Mouse (Mus musculus) bone marrow macrophage, adult 2 months (primary cell): ENCODE results near the gene Ttc23.

Source experiments
- CTCF ChIP-seq: IDR thresholded peaks from 2 replicates; pipeline ENCODE4 v1.5.1; 2012; ENCODE audit warnings: low read depth, mild to moderate bottlenecking, low read length, moderate library complexity
- POLR2A ChIP-seq: IDR thresholded peaks from 2 replicates; pipeline ENCODE4 v1.6.1; 2012; ENCODE audit warnings: mild to moderate bottlenecking, low read depth, low read length, borderline replicate concordance

DNA sequence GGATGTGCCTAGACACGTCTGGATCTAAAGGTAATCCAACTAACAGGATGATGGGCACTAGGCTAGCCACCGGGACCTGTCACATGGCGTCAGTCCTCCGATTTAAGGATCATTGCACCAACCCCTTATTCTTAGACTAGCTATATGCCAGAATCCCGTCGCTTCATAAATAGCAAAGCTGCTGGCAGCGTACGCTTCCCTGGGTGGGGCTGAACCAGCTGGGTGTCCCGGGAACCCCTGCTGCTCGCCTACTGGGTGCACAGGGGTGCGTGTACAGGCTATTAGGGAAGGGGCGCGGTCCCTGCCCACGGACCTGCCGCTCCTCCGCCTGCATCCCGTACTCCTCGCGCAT lies 111.3 kb downstream of the Ttc23 start:
- TF ChIP-seq POLR2A (no peak), CTCF (no peak)
